Mouse (Mus musculus) kidney, adult 2 months (tissue): Measurements from ENCODE around the gene Hist2h3c1.

ENCODE experiments used
- CTCF ChIP-seq: fragments of 200-500 bp; conservative IDR thresholded peaks from 2 replicates; pipeline ENCODE4 v1.5.1; 2011; ENCODE audit warnings: low read depth, mild to moderate bottlenecking, control low read depth, low read length, moderate library complexity, mixed read lengths; ENCODE audit not compliant: insufficient read depth, insufficient read length
- POLR2A ChIP-seq: fragments of 200-500 bp; IDR thresholded peaks from one replicate; pipeline ENCODE4 v1.6.1; 2011; ENCODE audit warnings: low read depth, low read length, control low read depth

- TF ChIP-seq CTCF (no peak), POLR2A (peak; percentile 75)
These were observed 49.2 kb upstream of the Hist2h3c1 start for GRCm38 (mm10) chr3:96197129-96197749.
